Mouse (Mus musculus) liver, adult 2 months (tissue): ENCODE measurements around the gene Lmod1.

Experiments used
- CTCF ChIP-seq: fragments of 200-500 bp; IDR thresholded peaks from 2 replicates; pipeline ENCODE4 v1.5.1; 2011; ENCODE audit warnings: low read depth, low read length, control low read depth
- POLR2A ChIP-seq: fragments of 200-500 bp; IDR thresholded peaks from 2 replicates; pipeline ENCODE4 v1.6.1; 2011; ENCODE audit warnings: low read length, control low read depth; ENCODE audit not compliant: insufficient read depth; ENCODE audit errors: extremely low read depth

GRCm38 (mm10) chr1:135362115-135362514 lies 37.5 kb downstream of the Lmod1 start:
- TF ChIP-seq CTCF = no peak
- TF ChIP-seq POLR2A = no peak
